Mouse (Mus musculus) liver, embryonic 11.5 days (tissue): ENCODE measurements at regions not wholly inside any gene's neighbourhood (a gene's known extent, or its start where the extent isn't known, plus 50 kb on each side); places are given as distances from the start of the nearest gene placed in this dataset.

Source experiments
- ATAC-seq: fragments of 200-750 bp; cut with Nextera tagmentation; replicated peaks from 2 replicates; pipeline ENCODE4 v1.8.0; 2017; ENCODE audit warnings: moderate number of reproducible peaks, mild to moderate bottlenecking, moderate TSS enrichment, moderate library complexity; ENCODE audit not compliant: low FRiP score
- DNase-seq: peaks from one replicate; pipeline ENCODE4 v3.0.0-alpha.2; 2017; ENCODE audit warnings: low spot score
- H3K27ac ChIP-seq: fragments of 300-500 bp; sonication (generic); 2 replicates; pipeline ENCODE4 v1.5.1; 2014; ENCODE audit warnings: mild to moderate bottlenecking, low read depth, low read length, control low read depth
- H3K27me3 ChIP-seq: fragments of 300-500 bp; sonication (generic); replicated peaks from 2 replicates; pipeline ENCODE4 v1.6.1; 2014; ENCODE audit warnings: low read length, mixed read lengths; ENCODE audit not compliant: control insufficient read depth, insufficient read depth
- H3K36me3 ChIP-seq: fragments of 300-500 bp; sonication (generic); 2 replicates; pipeline ENCODE4 v1.6.1; 2014; ENCODE audit warnings: mild to moderate bottlenecking, low read length, moderate library complexity, mixed read lengths; ENCODE audit not compliant: control insufficient read depth, insufficient read depth
- H3K4me1 ChIP-seq: fragments of 300-500 bp; sonication (generic); replicated peaks from 2 replicates; pipeline ENCODE4 v1.6.1; 2014; ENCODE audit warnings: low read length, mixed read lengths; ENCODE audit not compliant: control insufficient read depth, insufficient read depth
- H3K4me2 ChIP-seq: fragments of 300-500 bp; sonication (generic); 2 replicates; pipeline ENCODE4 v1.6.1; 2014; ENCODE audit warnings: mild to moderate bottlenecking, control low read depth, moderate library complexity
- H3K4me3 ChIP-seq: fragments of 300-500 bp; sonication (generic); 2 replicates; pipeline ENCODE4 v1.5.1; 2014; ENCODE audit warnings: low read depth, low read length, control low read depth
- H3K9ac ChIP-seq: fragments of 300-500 bp; sonication (generic); 2 replicates; pipeline ENCODE4 v1.6.1; 2014; ENCODE audit warnings: low read depth, low read length, control low read depth
- H3K9me3 ChIP-seq: fragments of 300-500 bp; sonication (generic); 2 replicates; pipeline ENCODE4 v1.6.1; 2016; ENCODE audit warnings: low read length, inconsistent platforms, mixed read lengths; ENCODE audit not compliant: control insufficient read depth
- WGBS: fragments of 180-500 bp; shearing (Covaris S2); extraction: QIAGEN DNeasy Blood & Tissue Kit; methylation state at CpG from one replicate; pipeline ENCODE4 v1.1.7; 2014; 5-methylcytosine and 5-hydroxymethylcytosine counted together

GRCm38 (mm10) chr1:60823006-60823665 is 63.7 kb upstream of the Ctla4 start:
- no peaks in the 10 kb centered on the region for H3K4me1 ChIP-seq
- no peak overlapping the region for H3K9ac ChIP-seq
- ATAC-seq: no peak
- H3K36me3 ChIP-seq: no peaks in the 10 kb centered on the region
- no peaks in the 10 kb centered on the region for H3K9me3 ChIP-seq
- peak; percentile 41 for DNase-seq
- 61% methylated on average over 8 of the region's 8 CpGs for WGBS
- no peaks in the 10 kb centered on the region for H3K27me3 ChIP-seq
- H3K4me3 ChIP-seq: no peak overlapping the region
- H3K27ac ChIP-seq: no peak overlapping the region
- H3K4me2 ChIP-seq: no peak overlapping the region

- H3K36me3 ChIP-seq: no peaks in the 10 kb centered on the region
- H3K27ac ChIP-seq: no peak overlapping the region
- no peak for DNase-seq
Measured at GRCm38 (mm10) chr1:60824218-60825125, 62.3 kb upstream of the Ctla4 start.

GRCm38 (mm10) chr1:60825256-60826186 is 61.3 kb upstream of the Ctla4 start:
- Histone ChIP-seq H3K27ac (no peak overlapping the region), H3K9me3 (no peaks in the 10 kb centered on the region), H3K36me3 (no peaks in the 10 kb centered on the region), H3K4me3 (no peak overlapping the region), H3K9ac (no peak overlapping the region), H3K4me2 (no peak overlapping the region), H3K4me1 (no peaks in the 10 kb centered on the region), H3K27me3 (no peaks in the 10 kb centered on the region)
- no peak for ATAC-seq
- 67% methylated on average over 9 of the region's 9 CpGs for WGBS
- DNase-seq: no peak

More at GRCm38 (mm10) chr1:60824218-60825125, 62.3 kb upstream of the Ctla4 start:
- no peak overlapping the region for H3K4me3 ChIP-seq
- no peak overlapping the region for H3K9ac ChIP-seq
- H3K9me3 ChIP-seq: no peaks in the 10 kb centered on the region
- 63% methylated on average over 5 of the region's 5 CpGs for WGBS
- no peak overlapping the region for H3K4me2 ChIP-seq
- no peaks in the 10 kb centered on the region for H3K4me1 ChIP-seq
- H3K27me3 ChIP-seq: no peaks in the 10 kb centered on the region
- ATAC-seq: no peak

- Histone ChIP-seq H3K4me1 (no peaks in the 10 kb centered on the region), H3K9ac (no peak overlapping the region), H3K27me3 (no peaks in the 10 kb centered on the region), H3K9me3 (no peaks in the 10 kb centered on the region), H3K4me3 (no peak overlapping the region), H3K36me3 (no peaks in the 10 kb centered on the region), H3K27ac (no peak overlapping the region), H3K4me2 (no peak overlapping the region)
- ATAC-seq: no peak
- DNase-seq: no peak
Measured at GRCm38 (mm10) chr1:60826981-60827380, 59.8 kb upstream of the Ctla4 start.

- ATAC-seq (no peak), DNase-seq (no peak)
- Histone ChIP-seq H3K36me3 (no peaks in the 10 kb centered on the region), H3K27me3 (no peaks in the 10 kb centered on the region), H3K9ac (no peak overlapping the region), H3K9me3 (no peaks in the 10 kb centered on the region), H3K4me3 (no peak overlapping the region), H3K27ac (no peak overlapping the region), H3K4me1 (no peaks in the 10 kb centered on the region), H3K4me2 (no peak overlapping the region)
- WGBS: 75% methylated on average over 6 of the region's 6 CpGs
Measured at GRCm38 (mm10) chr1:60828152-60828551, 58.6 kb upstream of the Ctla4 start.

GRCm38 (mm10) chr1:60829849-60830248 is 57.0 kb upstream of the Ctla4 start:
- Histone ChIP-seq H3K27me3 (no peaks in the 10 kb centered on the region), H3K27ac (no peak overlapping the region), H3K4me2 (no peak overlapping the region), H3K4me1 (no peaks in the 10 kb centered on the region), H3K9me3 (no peaks in the 10 kb centered on the region), H3K9ac (no peak overlapping the region), H3K36me3 (no peaks in the 10 kb centered on the region), H3K4me3 (no peak overlapping the region)
- no peak for DNase-seq
- 39% methylated on average over 3 of the region's 3 CpGs for WGBS
- no peak for ATAC-seq

- Histone ChIP-seq H3K27me3 (no peaks in the 10 kb centered on the region), H3K36me3 (no peaks in the 10 kb centered on the region), H3K4me1 (no peaks in the 10 kb centered on the region), H3K9ac (no peak overlapping the region), H3K4me2 (no peak overlapping the region), H3K9me3 (no peaks in the 10 kb centered on the region), H3K4me3 (no peak overlapping the region), H3K27ac (no peak overlapping the region)
- no peak for DNase-seq
- 80% methylated on average over 2 of the region's 2 CpGs for WGBS
- ATAC-seq: no peak
Measured at GRCm38 (mm10) chr1:60833668-60834067, 53.1 kb upstream of the Ctla4 start.
